Mouse (Mus musculus) MEL (cell line): ENCODE data around the gene Rph3al. TPM values are rescaled to one million over a fixed set of nuclear protein-coding genes. Genes with fewer than 3 reads are reported as not detected.
A peak's percentile ranks its signal among the peaks of the same experiment; 100 is the strongest.

Experiments used
- DNase-seq: peaks from one replicate; pipeline ENCODE4 v3.0.0; 2011; ENCODE audit warnings: low read depth, low spot score
- H3K27ac ChIP-seq: 2 replicates; pipeline ENCODE4 v1.5.1; 2012; ENCODE audit warnings: low read depth, mild to moderate bottlenecking, control low read depth, low read length, moderate library complexity; ENCODE audit not compliant: control insufficient read depth
- H3K27me3 ChIP-seq, 2 experiments: fragments of 150-350 bp in 1 of 2; sonication (generic) in 1 of 2; 2 replicates each; pipeline ENCODE4 v1.6.1; 2012; ENCODE audit warnings: low read length in 2 of 2, mild to moderate bottlenecking in 2 of 2, improper control_type of control experiment in 1 of 2, moderate library complexity in 1 of 2; ENCODE audit not compliant: insufficient read depth in 2 of 2, control insufficient read depth in 1 of 2
- H3K36me3 ChIP-seq, 2 experiments: 2 replicates each; pipeline ENCODE4 v1.6.1; 2012 to 2014; ENCODE audit warnings: low read length in 2 of 2, improper control_type of control experiment in 1 of 2, inconsistent platforms in 1 of 2, mild to moderate bottlenecking in 1 of 2; ENCODE audit not compliant: insufficient read depth in 2 of 2, control insufficient read depth in 1 of 2
- H3K4me1 ChIP-seq, 2 experiments: fragments of 150-350 bp in 1 of 2; sonication (generic) in 1 of 2; 2 replicates each; pipeline ENCODE4 v1.6.1; 2012; ENCODE audit warnings: low read length in 2 of 2, improper control_type of control experiment in 1 of 2, mild to moderate bottlenecking in 1 of 2; ENCODE audit not compliant: insufficient read depth in 2 of 2, control insufficient read depth in 1 of 2
- H3K4me3 ChIP-seq, 2 experiments: fragments of 150-350 bp in 1 of 2; sonication (generic) in 1 of 2; 2 replicates each; pipeline ENCODE4 v1.5.1; 2012; ENCODE audit warnings: low read depth in 2 of 2, low read length in 2 of 2, mild to moderate bottlenecking in 2 of 2, moderate library complexity in 2 of 2, control low read depth in 1 of 2, improper control_type of control experiment in 1 of 2; ENCODE audit not compliant: control insufficient read depth in 1 of 2, insufficient read depth in 1 of 2
- H3K79me2 ChIP-seq: 2 replicates; pipeline ENCODE4 v1.6.1; 2012; ENCODE audit warnings: mild to moderate bottlenecking, low read length, moderate library complexity; ENCODE audit not compliant: control insufficient read depth, poor library complexity, insufficient read depth
- H3K9ac ChIP-seq: 2 replicates; pipeline ENCODE4 v1.6.1; 2012; ENCODE audit warnings: low read depth, mild to moderate bottlenecking, control low read depth, low read length, moderate library complexity; ENCODE audit not compliant: control insufficient read depth, poor library complexity, severe bottlenecking
- H3K9me3 ChIP-seq: fragments of 150-350 bp; sonication (generic); replicated peaks from 2 replicates; pipeline ENCODE4 v1.6.1; 2012; ENCODE audit warnings: mild to moderate bottlenecking, low read length, improper control_type of control experiment, moderate library complexity; ENCODE audit not compliant: insufficient read depth
- BHLHE40 ChIP-seq: IDR thresholded peaks from 2 replicates; pipeline ENCODE4 v1.6.1; 2012; ENCODE audit warnings: low read depth, mild to moderate bottlenecking, inconsistent platforms, low read length, improper control_type of control experiment, borderline replicate concordance
- CHD1 ChIP-seq: IDR thresholded peaks from 2 replicates; pipeline ENCODE4 v1.6.1; 2012; ENCODE audit warnings: low read depth, mild to moderate bottlenecking, inconsistent platforms, low read length, improper control_type of control experiment
- CTCF ChIP-seq, 3 experiments: IDR thresholded peaks in 2 of 3; conservative IDR thresholded peaks in 1 of 3; 2 replicates each; pipeline ENCODE4 v1.5.1; 2011 to 2012; ENCODE audit warnings: low read length in 3 of 3, low read depth in 2 of 3, mild to moderate bottlenecking in 2 of 3, improper control_type of control experiment in 1 of 3, inconsistent platforms in 1 of 3, mixed read lengths in 1 of 3, moderate library complexity in 1 of 3; ENCODE audit not compliant: control insufficient read depth in 1 of 3, insufficient read depth in 1 of 3, poor library complexity in 1 of 3, severe bottlenecking in 1 of 3
- EP300 ChIP-seq, 2 experiments: IDR thresholded peaks; 2 replicates each; pipeline ENCODE4 v1.6.1; 2011; ENCODE audit warnings: improper control_type of control experiment in 2 of 2, low read length in 2 of 2, low read depth in 1 of 2, mild to moderate bottlenecking in 1 of 2
- ETS1 ChIP-seq: IDR thresholded peaks from 2 replicates; pipeline ENCODE4 v1.6.1; 2012; ENCODE audit warnings: low read depth, mild to moderate bottlenecking, inconsistent platforms, low read length, improper control_type of control experiment, moderate library complexity
- GATA1 ChIP-seq: IDR thresholded peaks from 2 replicates; pipeline ENCODE4 v1.6.1; 2011; ENCODE audit warnings: low read depth, low read length, improper control_type of control experiment
- MEF2A ChIP-seq: IDR thresholded peaks from 2 replicates; pipeline ENCODE4 v1.6.1; 2014; ENCODE audit warnings: low read depth, mild to moderate bottlenecking, inconsistent platforms, low read length, improper control_type of control experiment; ENCODE audit not compliant: poor library complexity, insufficient replicate concordance, severe bottlenecking; ENCODE audit errors: extremely low read depth
- MYC ChIP-seq: IDR thresholded peaks from 2 replicates; pipeline ENCODE4 v1.6.1; 2011; ENCODE audit warnings: low read depth, mild to moderate bottlenecking, low read length, improper control_type of control experiment, moderate library complexity
- NELFE ChIP-seq: IDR thresholded peaks from 2 replicates; pipeline ENCODE4 v1.6.1; 2011; ENCODE audit warnings: low read depth, low read length, improper control_type of control experiment
- POLR2AphosphoS5 ChIP-seq: IDR thresholded peaks from 2 replicates; pipeline ENCODE4 v1.6.1; 2012; ENCODE audit warnings: low read depth, borderline replicate concordance, mild to moderate bottlenecking, inconsistent platforms, low read length, moderate library complexity, mixed read lengths
- SMC3 ChIP-seq: IDR thresholded peaks from 2 replicates; pipeline ENCODE4 v1.6.1; 2011; ENCODE audit warnings: low read depth, low read length, improper control_type of control experiment
- TBP ChIP-seq: IDR thresholded peaks from 2 replicates; pipeline ENCODE4 v1.8.0; 2011; ENCODE audit warnings: low read depth, low read length, improper control_type of control experiment
- TCF12 ChIP-seq: IDR thresholded peaks from 2 replicates; pipeline ENCODE4 v1.6.1; 2014; ENCODE audit warnings: low read depth, mild to moderate bottlenecking, inconsistent platforms, low read length, improper control_type of control experiment, moderate library complexity
- UBTF ChIP-seq: IDR thresholded peaks from 2 replicates; pipeline ENCODE4 v1.6.1; 2012; ENCODE audit warnings: low read depth, mild to moderate bottlenecking, inconsistent platforms, low read length, improper control_type of control experiment, moderate library complexity, borderline replicate concordance; ENCODE audit not compliant: insufficient read depth
- ZKSCAN1 ChIP-seq: IDR thresholded peaks from 2 replicates; pipeline ENCODE4 v1.6.1; 2012; ENCODE audit warnings: low read depth, mild to moderate bottlenecking, inconsistent platforms, low read length, improper control_type of control experiment, moderate library complexity
- ZMIZ1 ChIP-seq: IDR thresholded peaks from 2 replicates; pipeline ENCODE4 v1.6.1; 2012; ENCODE audit warnings: low read depth, mild to moderate bottlenecking, inconsistent platforms, low read length, improper control_type of control experiment, moderate library complexity
- ZNF384 ChIP-seq: IDR thresholded peaks from 2 replicates; pipeline ENCODE4 v1.6.1; 2012; ENCODE audit warnings: low read depth, mild to moderate bottlenecking, inconsistent platforms, low read length, improper control_type of control experiment
- polyA plus RNA-seq, 2 experiments: library from polyadenylated mRNA; stranded (reverse) in 1 of 2; unstranded in 1 of 2; fragments of >175 nt in 1 of 2; fragments of >200 nt in 1 of 2; gene quantifications; 2 replicates each; pipeline versions ENCODE4 v1.2.1 to v1.2.4; 2012; ENCODE audit warnings: low replicate concordance in 2 of 2, low read depth in 1 of 2; ENCODE audit not compliant: insufficient read length in 2 of 2, insufficient read depth in 1 of 2, missing spikeins in 1 of 2
- total RNA-seq: library from RNA; depleted of rRNA; stranded (reverse); fragments of 300-350 nt; gene quantifications from 2 replicates; pipeline ENCODE4 v1.2.3, GENCODE M21; 2012; rRNA removed

Gene Rph3al
- total RNA-seq: 7.1 and 9.4 TPM in 2 replicates
- polyA plus RNA-seq: 10 to 100 TPM in 1 of 2 experiments, not detected in 1; 23.0 TPM

GRCm38 (mm10) chr11:75938379-75938906 is at the start of gene Rph3al:
TSS of gene Rph3al (minus strand) at chr11:75938429.
- Histone ChIP-seq H3K9me3 (no peaks in the 10 kb centered on the region), H3K27ac (no peak within 1 kb of the TSS), H3K79me2 (no peaks in the 10 kb centered on the region), H3K27me3 (no peaks in the 10 kb centered on the region), H3K4me3 (no peak within 1 kb of the TSS), H3K4me1 (peaks cover 17 to 30% of the 10 kb centered on the region in 2 experiments), H3K36me3 (peaks cover 0 to 12% of the 10 kb centered on the region in 2 experiments; a peak in 2 of 4 replicates), H3K9ac (no peak within 1 kb of the TSS)
- no peak for DNase-seq
- TF ChIP-seq TBP: no peak
- no peak for TF ChIP-seq MEF2A
- TF ChIP-seq NELFE: no peak
- TF ChIP-seq BHLHE40: no peak
- no peak for TF ChIP-seq CHD1
- TF ChIP-seq GATA1: peak; percentile 43
- TF ChIP-seq ETS1: 0 out of 2 replicates have a peak, but pooled peaks have one; percentile 33

- DNase-seq: no peak
- Histone ChIP-seq H3K36me3 (no peaks in the 10 kb centered on the region), H3K4me1 (no peaks in the 10 kb centered on the region), H3K27ac (no peak overlapping the region), H3K9me3 (no peaks in the 10 kb centered on the region), H3K4me3 (no peak overlapping the region), H3K27me3 (peaks cover 6 to 15% of the 10 kb centered on the region in 2 experiments), H3K9ac (no peak overlapping the region), H3K79me2 (no peaks in the 10 kb centered on the region)
- TF ChIP-seq ZMIZ1 (no peak), ZNF384 (no peak), MYC (no peak), CTCF (IDR thresholded peaks at IDR 0.05 in 2 of 3, conservative IDR thresholded peaks at IDR 0.05 in 1 of 3; ENCODE audit: control insufficient read depth in 1 of 3, insufficient read depth in 1 of 3, low read depth in 2 of 3, low read length in 3 of 3, poor library complexity in 1 of 3, severe bottlenecking in 1 of 3) (no peak), POLR2AphosphoS5 (no peak)
These were observed 47.7 kb upstream of the Rph3al start for GRCm38 (mm10) chr11:75985948-75986347.

- no peak for TF ChIP-seq UBTF
- no peak for TF ChIP-seq EP300 (IDR thresholded peaks at IDR 0.05; ENCODE audit: low read depth in 1 of 2, low read length in 2 of 2)
- no peak for TF ChIP-seq TCF12
- no peak for TF ChIP-seq SMC3
- no peak for TF ChIP-seq ZKSCAN1
- no peaks in the 10 kb centered on the region for H3K4me1 ChIP-seq
- no peak overlapping the region for H3K9ac ChIP-seq
- DNase-seq: no peak
- H3K9me3 ChIP-seq: no peaks in the 10 kb centered on the region
- H3K79me2 ChIP-seq: no peaks in the 10 kb centered on the region
- no peaks in the 10 kb centered on the region for H3K36me3 ChIP-seq
- no peak overlapping the region for H3K4me3 ChIP-seq
- no peak overlapping the region for H3K27ac ChIP-seq
- H3K27me3 ChIP-seq: peaks cover 6 to 16% of the 10 kb centered on the region in 2 experiments
These were observed 46.4 kb upstream of the Rph3al start for GRCm38 (mm10) chr11:75984581-75984980.
